In the genomic region with DNA sequence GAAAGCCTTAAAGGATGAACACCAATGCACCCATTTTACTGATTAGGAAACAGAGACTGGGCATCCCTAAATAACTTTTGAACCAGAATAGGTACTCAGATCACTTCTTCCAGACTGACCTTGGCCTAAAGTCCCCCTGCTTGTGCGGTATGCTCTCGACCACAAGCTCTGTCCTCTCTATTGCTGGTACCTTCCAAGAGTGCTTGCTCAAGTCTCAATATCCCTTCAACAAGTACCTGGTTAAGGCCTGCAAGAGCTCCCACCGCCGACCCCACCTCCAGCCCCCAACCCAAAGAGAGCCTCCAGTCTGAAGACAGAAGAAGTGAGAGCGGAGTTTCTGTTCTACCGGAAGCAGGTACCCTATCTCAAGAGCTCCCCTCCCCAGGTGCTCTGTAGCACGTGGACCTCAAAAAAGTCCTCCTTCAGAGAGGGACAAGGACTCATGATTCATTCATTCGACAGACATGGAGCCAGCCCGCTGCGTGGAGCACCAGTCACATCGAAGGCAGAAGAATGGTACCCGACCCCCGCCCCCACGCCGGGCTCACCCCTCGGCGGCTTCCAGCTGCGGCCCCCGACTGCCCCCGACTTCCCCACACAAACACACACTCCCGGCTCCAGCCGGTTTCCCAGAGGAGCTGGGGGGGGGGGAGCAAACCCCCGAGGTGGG, we compare ENCODE assay signal across 9 mouse cellular contexts. TPM values are rescaled to one million over a fixed set of nuclear protein-coding genes. Genes with fewer than 3 reads are reported as not detected.
DNase-seq lines count a peak whose midpoint lies in the region; ATAC-seq and TF ChIP-seq lines count a peak whose summit lies in the region.
"Had no signal": no experiment of that assay in that cellular context is flagged by ENCODE, and none has a peak within 500 bp of the region (broad histone marks: within the 10 kb centered on the region; RNA-seq: fewer than 3 reads in every experiment).

No protein-coding gene starts in this region.

- DNase-seq in adrenal gland, adult (ENCODE audit: inconsistent age in 2 of 2, low spot score in 1 of 2), result peak; percentile 61 to 76
- no peak for DNase-seq in adrenal gland, adult 18-20 months (ENCODE audit: low spot score in 2 of 2)
- DNase-seq in lung, adult 2 months, result no peak
- DNase-seq in lung, adult 18-20 months, result no peak
- DNase-seq in forebrain, embryonic 10.5 days (ENCODE audit: extremely low spot score, low spot score), result peak; percentile 40
- no peak for DNase-seq in liver, embryonic 11.5 days (ENCODE audit: low spot score)
- DNase-seq in layer of hippocampus, adult 9-11 months, result no peak

- H3K27ac ChIP-seq in forebrain, embryonic 10.5 days, result peak overlapping the region; percentile 90
- no peak overlapping the region for H3K27ac ChIP-seq in liver, embryonic 11.5 days (ENCODE audit: low read depth, low read length)
- peak overlapping the region; percentile 81; the same call in 1 of the 2 replicates for H3K27ac ChIP-seq in stomach, embryonic 15.5 days

- no peak for TF ChIP-seq POLR2A in lung, adult 2 months (IDR thresholded peaks at IDR 0.05; ENCODE audit: borderline replicate concordance, extremely low read depth, low read depth, low read length)

- WGBS in lung, adult 2 months, result 7% methylated on average over 23 of the region's 23 CpGs
- WGBS in forebrain, embryonic 10.5 days, result 3% methylated on average over 23 of the region's 23 CpGs
- WGBS in liver, embryonic 11.5 days, result 5% methylated on average over 22 of the region's 23 CpGs
- WGBS in stomach, embryonic 15.5 days, result 3% methylated on average over 23 of the region's 23 CpGs

- H3K36me3 ChIP-seq in forebrain, embryonic 10.5 days (replicated peaks), result peaks cover 29% of the 10 kb centered on the region
- H3K36me3 ChIP-seq in liver, embryonic 11.5 days (ENCODE audit: control insufficient read depth, insufficient read depth, low read length), result no peaks in the 10 kb centered on the region
- no peaks in the 10 kb centered on the region for H3K36me3 ChIP-seq in stomach, embryonic 15.5 days

- TF ChIP-seq CTCF in lung, adult 2 months (IDR thresholded peaks at IDR 0.05; ENCODE audit: insufficient read depth, low read length), result no peak

- H3K4me2 ChIP-seq in liver, embryonic 11.5 days, result peak overlapping the region; percentile 85
- H3K4me2 ChIP-seq in stomach, embryonic 15.5 days, result peak overlapping the region; percentile 93

- peak overlapping the region; percentile 79 for H3K4me3 ChIP-seq in lung, adult 2 months (replicated peaks; ENCODE audit: extremely low read depth, low read depth, low read length)
- peak overlapping the region; percentile 76 for H3K4me3 ChIP-seq in forebrain, embryonic 10.5 days
- H3K4me3 ChIP-seq in liver, embryonic 11.5 days (ENCODE audit: low read depth, low read length), result peak overlapping the region; percentile 60
- H3K4me3 ChIP-seq in stomach, embryonic 15.5 days (replicated peaks), result peak overlapping the region; percentile 68

- peaks cover 50% of the 10 kb centered on the region for H3K27me3 ChIP-seq in forebrain, embryonic 10.5 days (ENCODE audit: poor library complexity, severe bottlenecking)
- peaks cover 47% of the 10 kb centered on the region for H3K27me3 ChIP-seq in liver, embryonic 11.5 days (replicated peaks; ENCODE audit: control insufficient read depth, insufficient read depth, low read length)
- H3K27me3 ChIP-seq in stomach, embryonic 15.5 days (replicated peaks), result no peaks in the 10 kb centered on the region

- ATAC-seq in liver, embryonic 11.5 days (replicated peaks; ENCODE audit: low FRiP score), result no peak
- no peak for ATAC-seq in stomach, embryonic 15.5 days (ENCODE audit: insufficient read depth, low FRiP score, low read depth)

- no peaks in the 10 kb centered on the region for H3K4me1 ChIP-seq in lung, adult 2 months (ENCODE audit: control insufficient read depth, insufficient read depth, low read length)
- H3K4me1 ChIP-seq in forebrain, embryonic 10.5 days, result peaks cover 41% of the 10 kb centered on the region
- H3K4me1 ChIP-seq in liver, embryonic 11.5 days (replicated peaks; ENCODE audit: control insufficient read depth, insufficient read depth, low read length), result peaks cover 12% of the 10 kb centered on the region
- H3K4me1 ChIP-seq in stomach, embryonic 15.5 days, result peaks cover 17% of the 10 kb centered on the region

- peak overlapping the region; percentile 54 for H3K9ac ChIP-seq in liver, embryonic 11.5 days (ENCODE audit: low read depth, low read length)
- peak overlapping the region; percentile 54 for H3K9ac ChIP-seq in stomach, embryonic 15.5 days

- H3K9me3 ChIP-seq in forebrain, embryonic 10.5 days, result no peaks in the 10 kb centered on the region
- H3K9me3 ChIP-seq in liver, embryonic 11.5 days (ENCODE audit: control insufficient read depth, low read length), result no peaks in the 10 kb centered on the region
- no peaks in the 10 kb centered on the region for H3K9me3 ChIP-seq in stomach, embryonic 15.5 days

RNA-seq across cellular contexts. Expression of a gene that starts 2.1 kb away (rescaled TPM):
- total RNA-seq in adrenal gland, adult 18-20 months (2021), result 10 to 100 TPM; 10.8 to 20.2 TPM
- polyA plus RNA-seq in lung, adult 2 months (2012; rRNA removed), result 2.4 and 4.0 TPM in 2 replicates
- 13.5 and 16.1 TPM in 2 replicates for polyA plus RNA-seq in forebrain, embryonic 10.5 days (2016; fragmentation: Nextera tagmentation; extraction: Ambion mirVana)
- 2.6 and 3.2 TPM in 2 replicates for polyA plus RNA-seq in liver, embryonic 11.5 days (2014; fragmentation: Nextera tagmentation; extraction: Ambion mirVana)
- 7.2 and 9.0 TPM in 2 replicates for polyA plus RNA-seq in stomach, embryonic 15.5 days (2015; fragmentation: Nextera tagmentation; extraction: Ambion mirVana)

RNA-seq across cellular contexts. Expression of a gene that starts 15.2 kb away (rescaled TPM):
- total RNA-seq in adrenal gland, adult 18-20 months (2021), result 10 to 100 TPM; 32.4 to 33.4 TPM
- polyA plus RNA-seq in lung, adult 2 months (2012; rRNA removed), result 7.8 and 12.0 TPM in 2 replicates
- 0.14 and 0.23 TPM in 2 replicates for polyA plus RNA-seq in forebrain, embryonic 10.5 days (2016; fragmentation: Nextera tagmentation; extraction: Ambion mirVana)
- 0.27 and 0.66 TPM in 2 replicates for polyA plus RNA-seq in liver, embryonic 11.5 days (2014; fragmentation: Nextera tagmentation; extraction: Ambion mirVana)
- polyA plus RNA-seq in stomach, embryonic 15.5 days (2015; fragmentation: Nextera tagmentation; extraction: Ambion mirVana), result 2.0 and 2.2 TPM in 2 replicates

RNA-seq across cellular contexts. Expression of a gene that starts 39.3 kb away (rescaled TPM):
- total RNA-seq in adrenal gland, adult 18-20 months (2021), result 100 to 1,000 TPM; 107 to 138 TPM
- 176 and 296 TPM in 2 replicates for polyA plus RNA-seq in lung, adult 2 months (2012; rRNA removed)
- 12.1 and 12.6 TPM in 2 replicates for polyA plus RNA-seq in forebrain, embryonic 10.5 days (2016; fragmentation: Nextera tagmentation; extraction: Ambion mirVana)
- polyA plus RNA-seq in liver, embryonic 11.5 days (2014; fragmentation: Nextera tagmentation; extraction: Ambion mirVana), result 20.5 and 21.2 TPM in 2 replicates
- polyA plus RNA-seq in stomach, embryonic 15.5 days (2015; fragmentation: Nextera tagmentation; extraction: Ambion mirVana), result 22.5 and 25.0 TPM in 2 replicates

RNA-seq across cellular contexts. Expression of a gene that starts 42.0 kb away (rescaled TPM):
- not detected for total RNA-seq in adrenal gland, adult 18-20 months (2021)
- not detected in 2 replicates for polyA plus RNA-seq in lung, adult 2 months (2012; rRNA removed)
- not detected in 2 replicates for polyA plus RNA-seq in forebrain, embryonic 10.5 days (2016; fragmentation: Nextera tagmentation; extraction: Ambion mirVana)
- polyA plus RNA-seq in liver, embryonic 11.5 days (2014; fragmentation: Nextera tagmentation; extraction: Ambion mirVana), result not detected in 2 replicates
- not detected in 2 replicates for polyA plus RNA-seq in stomach, embryonic 15.5 days (2015; fragmentation: Nextera tagmentation; extraction: Ambion mirVana)
- polyA plus RNA-seq: frontal cortex, adult 2 months had no signal

RNA-seq across cellular contexts. Expression of a gene that starts 59.3 kb away (rescaled TPM):
- total RNA-seq in adrenal gland, adult 18-20 months (2021), result not detected
- polyA plus RNA-seq in lung, adult 2 months (2012; rRNA removed), result 2.0 and 2.2 TPM in 2 replicates
- polyA plus RNA-seq in forebrain, embryonic 10.5 days (2016; fragmentation: Nextera tagmentation; extraction: Ambion mirVana), result not detected in 2 replicates
- polyA plus RNA-seq in liver, embryonic 11.5 days (2014; fragmentation: Nextera tagmentation; extraction: Ambion mirVana), result not detected in 2 replicates
- polyA plus RNA-seq in stomach, embryonic 15.5 days (2015; fragmentation: Nextera tagmentation; extraction: Ambion mirVana), result 0.08 and 0.10 TPM in 2 replicates

Comparison
In these comparisons a context has a peak if more than half of its experiments do, and no peak if none do; other contexts are left out.
1. DNase-seq: peak in adrenal gland, adult (2 of 2) and forebrain, embryonic 10.5 days (single experiment); none in adrenal gland, adult 18-20 months (0 of 2), lung, adult 2 months (single experiment), lung, adult 18-20 months (0 of 2), liver, embryonic 11.5 days (single experiment) and layer of hippocampus, adult 9-11 months (single experiment).
2. Peak in every context shown above with its lines, with median percentiles within 50 percentile points of each other: H3K4me3 ChIP-seq.